Mouse (Mus musculus) spleen, adult 2 months (tissue): ENCODE results near the gene Rdh16f2. TPM values are rescaled to one million over a fixed set of nuclear protein-coding genes. Genes with fewer than 3 reads are reported as not detected.
"Not testable (repeated sequence)": the region's sequence is repeated elsewhere in the genome, so short reads cannot be mapped to it uniquely, and the experiment has no call there.

Experiments used
- DNase-seq, 2 experiments: peaks; one replicate each; pipeline versions ENCODE4 v3.0.0 to v3.0.0-alpha.2; 2012 to 2021; ENCODE audit warnings: low spot score in 2 of 2, low read depth in 1 of 2
- H3K27ac ChIP-seq: fragments of 200-500 bp; 2 replicates; pipeline ENCODE4 v1.5.1; 2012; ENCODE audit warnings: low read length, inconsistent platforms; ENCODE audit not compliant: insufficient read depth
- H3K27me3 ChIP-seq: fragments of 200-500 bp; 2 replicates; pipeline ENCODE4 v1.6.1; 2012; ENCODE audit warnings: mild to moderate bottlenecking, moderate library complexity, low read length, inconsistent platforms; ENCODE audit not compliant: control insufficient read depth, insufficient read depth
- H3K36me3 ChIP-seq: fragments of 200-500 bp; 2 replicates; pipeline ENCODE4 v1.6.1; 2012; ENCODE audit warnings: mild to moderate bottlenecking, low read length, inconsistent platforms; ENCODE audit not compliant: control insufficient read depth, insufficient read depth
- H3K4me1 ChIP-seq: fragments of 200-500 bp; 2 replicates; pipeline ENCODE4 v1.6.1; 2011; ENCODE audit warnings: inconsistent platforms; ENCODE audit not compliant: control insufficient read depth, insufficient read depth, insufficient read length
- H3K4me3 ChIP-seq: fragments of 200-500 bp; 2 replicates; pipeline ENCODE4 v1.5.1; 2011; ENCODE audit warnings: mild to moderate bottlenecking, inconsistent platforms; ENCODE audit not compliant: insufficient read depth, insufficient read length; ENCODE audit errors: extremely low read depth
- CTCF ChIP-seq: fragments of 200-500 bp; IDR thresholded peaks from 2 replicates; pipeline ENCODE4 v1.5.1; 2011; ENCODE audit warnings: mild to moderate bottlenecking, inconsistent platforms; ENCODE audit not compliant: insufficient read depth, insufficient read length, insufficient replicate concordance; ENCODE audit errors: extremely low read depth
- POLR2A ChIP-seq: fragments of 200-500 bp; IDR thresholded peaks from 2 replicates; pipeline ENCODE4 v1.6.1; 2011; ENCODE audit warnings: low read depth, low read length, inconsistent platforms
- WGBS: fragments of 180-500 bp; shearing (Covaris S2); methylation state at CpG from one replicate; pipeline ENCODE4 v1.1.7; 2018; 5-methylcytosine and 5-hydroxymethylcytosine counted together
- polyA plus RNA-seq: library from polyadenylated mRNA; depleted of rRNA; stranded (reverse); fragments of >200 nt; gene quantifications from 2 replicates; pipeline ENCODE4 v1.2.3, GENCODE M21; 2012

Gene Rdh16f2
- polyA plus RNA-seq, 1 experiment: 0.08 TPM

- no peak overlapping the region for H3K27ac ChIP-seq
- no peak for TF ChIP-seq CTCF
- no peak for TF ChIP-seq POLR2A
- 81% methylated on average over 4 of the region's 4 CpGs for WGBS
- no peaks in the 10 kb centered on the region for H3K27me3 ChIP-seq
- no peaks in the 10 kb centered on the region; the same call in 1 of the 2 replicates for H3K4me1 ChIP-seq
- DNase-seq: no peak
- H3K36me3 ChIP-seq: no peaks in the 10 kb centered on the region
- H3K4me3 ChIP-seq: no peak overlapping the region
Measured at GRCm38 (mm10) chr10:127901751-127902150, 35.5 kb downstream of the Rdh16f2 start.

- no peaks in the 10 kb centered on the region; the same call in 1 of the 2 replicates for H3K4me1 ChIP-seq
- no peak overlapping the region for H3K27ac ChIP-seq
- TF ChIP-seq POLR2A (no peak), CTCF (no peak)
- no peaks in the 10 kb centered on the region for H3K27me3 ChIP-seq
- WGBS: 76% methylated on average over 1 of the region's 1 CpGs
- H3K4me3 ChIP-seq: no peak overlapping the region
- DNase-seq: no peak
- H3K36me3 ChIP-seq: no peaks in the 10 kb centered on the region
Measured at GRCm38 (mm10) chr10:127903116-127903515, 36.8 kb downstream of the Rdh16f2 start.

- 69% methylated on average over 7 of the region's 7 CpGs for WGBS
- Histone ChIP-seq H3K27me3 (no peaks in the 10 kb centered on the region), H3K4me3 (no peak overlapping the region), H3K27ac (no peak overlapping the region), H3K4me1 (no peaks in the 10 kb centered on the region; the same call in 1 of the 2 replicates), H3K36me3 (no peaks in the 10 kb centered on the region)
- no peak for DNase-seq
- TF ChIP-seq POLR2A (no peak), CTCF (no peak)
Measured at GRCm38 (mm10) chr10:127904718-127905446, 38.6 kb downstream of the Rdh16f2 start.

- no peak for TF ChIP-seq POLR2A
- no peak for TF ChIP-seq CTCF
- Histone ChIP-seq H3K4me3 (no peak overlapping the region), H3K36me3 (no peaks in the 10 kb centered on the region), H3K27me3 (no peaks in the 10 kb centered on the region), H3K27ac (no peak overlapping the region), H3K4me1 (no peaks in the 10 kb centered on the region; the same call in 1 of the 2 replicates)
- DNase-seq: no peak
- 87% methylated on average over 2 of the region's 2 CpGs for WGBS
Measured at GRCm38 (mm10) chr10:127906138-127906537, 39.9 kb downstream of the Rdh16f2 start.

- Histone ChIP-seq H3K36me3 (no peaks in the 10 kb centered on the region), H3K27ac (no peak overlapping the region), H3K4me3 (no peak overlapping the region), H3K4me1 (no peaks in the 10 kb centered on the region; the same call in 1 of the 2 replicates), H3K27me3 (no peaks in the 10 kb centered on the region)
- TF ChIP-seq POLR2A: no peak
- TF ChIP-seq CTCF: no peak
- no peak for DNase-seq
Measured at GRCm38 (mm10) chr10:127907386-127907951, 41.2 kb downstream of the Rdh16f2 start.

- Histone ChIP-seq H3K4me1 (no peaks in the 10 kb centered on the region), H3K4me3 (no peak overlapping the region), H3K27me3 (no peaks in the 10 kb centered on the region), H3K27ac (no peak overlapping the region), H3K36me3 (no peaks in the 10 kb centered on the region)
- TF ChIP-seq CTCF: no peak
- no peak for TF ChIP-seq POLR2A
- no peak for DNase-seq
- 98% methylated on average over 1 of the region's 1 CpGs for WGBS
Measured at GRCm38 (mm10) chr10:127915578-127915977, 49.3 kb downstream of the Rdh16f2 start.

- not testable (repeated sequence) for H3K36me3 ChIP-seq, DNase-seq, H3K27ac ChIP-seq, H3K27me3 ChIP-seq, H3K4me3 ChIP-seq, H3K4me1 ChIP-seq
- WGBS: 87% methylated on average over 3 of the region's 3 CpGs
Measured at GRCm38 (mm10) chr10:127917183-127917582, 50.9 kb downstream of the Rdh16f2 start.

GRCm38 (mm10) chr10:127917651-127918050 is 51.4 kb downstream of the Rdh16f2 start:
- TF ChIP-seq CTCF (no peak), POLR2A (no peak)
- no peak overlapping the region for H3K4me3 ChIP-seq
- no peaks in the 10 kb centered on the region for H3K27me3 ChIP-seq
- WGBS: 94% methylated on average over 5 of the region's 5 CpGs
- DNase-seq: no peak
- no peaks in the 10 kb centered on the region for H3K4me1 ChIP-seq
- H3K27ac ChIP-seq: no peak overlapping the region
- no peaks in the 10 kb centered on the region for H3K36me3 ChIP-seq
